Mouse (Mus musculus): ENCODE data around the gene Lbhd2. TPM values are rescaled to one million over a fixed set of nuclear protein-coding genes. Genes with fewer than 3 reads are reported as not detected.

The Lbhd2 gene
- polyA plus RNA-seq, 1 experiment from 2014 or later = not detected

- Histone ChIP-seq H3K27me3 (replicated peaks; ENCODE audit: low read depth, poor library complexity, severe bottlenecking) (peaks cover 83% of the 10 kb centered on the region), H3K4me1 (peaks cover 34% of the 10 kb centered on the region), H3K9me3 (no peaks in the 10 kb centered on the region), H3K27ac (replicated peaks) (peak overlapping the region; percentile 76), H3K36me3 (replicated peaks) (no peaks in the 10 kb centered on the region), H3K4me3 (peak overlapping the region; percentile 56)
- 11% methylated on average over 12 of the region's 12 CpGs for WGBS
- no peak for DNase-seq (ENCODE audit: low spot score)
Observed at GRCm38 (mm10) chr12:111412581-111413284, 6.1 kb downstream of the Lbhd2 start.

GRCm38 (mm10) chr12:111413300-111413699 is 6.7 kb downstream of the Lbhd2 start:
- peaks cover 83% of the 10 kb centered on the region for H3K27me3 ChIP-seq (replicated peaks; ENCODE audit: low read depth, poor library complexity, severe bottlenecking)
- peak; percentile 92 for DNase-seq (ENCODE audit: low spot score)
- H3K4me1 ChIP-seq = peaks cover 36% of the 10 kb centered on the region
- peak overlapping the region; percentile 56 for H3K4me3 ChIP-seq
- H3K36me3 ChIP-seq (replicated peaks) = no peaks in the 10 kb centered on the region
- WGBS = under 1% methylated on average over 21 of the region's 21 CpGs
- H3K9me3 ChIP-seq = no peaks in the 10 kb centered on the region
- peak overlapping the region; percentile 76 for H3K27ac ChIP-seq (replicated peaks)

- peak within 1 kb of the TSS; percentile 74 for H3K27ac ChIP-seq (replicated peaks)
- no peaks in the 10 kb centered on the region for H3K36me3 ChIP-seq (replicated peaks)
- H3K9me3 ChIP-seq = no peaks in the 10 kb centered on the region
- 3% methylated on average over 17 of the region's 17 CpGs for WGBS
- peak within 1 kb of the TSS; percentile 50 for H3K4me3 ChIP-seq
- peaks cover 84% of the 10 kb centered on the region for H3K27me3 ChIP-seq (replicated peaks; ENCODE audit: low read depth, poor library complexity, severe bottlenecking)
- peak; percentile 60 for DNase-seq (ENCODE audit: low spot score)
- H3K4me1 ChIP-seq = peaks cover 39% of the 10 kb centered on the region
Observed at GRCm38 (mm10) chr12:111416921-111417779, 10.5 kb downstream of the Lbhd2 start, which contains the start of gene Exoc3l4. Gene Exoc3l4, plus strand, starts transcription at chr12:111417017.

- no peaks in the 10 kb centered on the region for H3K36me3 ChIP-seq (replicated peaks)
- 72% methylated on average over 5 of the region's 5 CpGs for WGBS
- H3K27me3 ChIP-seq (replicated peaks; ENCODE audit: low read depth, poor library complexity, severe bottlenecking) = peaks cover 99% of the 10 kb centered on the region
- no peak for DNase-seq (ENCODE audit: low spot score)
- H3K27ac ChIP-seq (replicated peaks) = no peak overlapping the region
- no peak overlapping the region for H3K4me3 ChIP-seq
- H3K4me1 ChIP-seq = peaks cover 40% of the 10 kb centered on the region
- H3K9me3 ChIP-seq = no peaks in the 10 kb centered on the region
Observed at GRCm38 (mm10) chr12:111419918-111420317, 13.3 kb downstream of the Lbhd2 start.

DNA sequence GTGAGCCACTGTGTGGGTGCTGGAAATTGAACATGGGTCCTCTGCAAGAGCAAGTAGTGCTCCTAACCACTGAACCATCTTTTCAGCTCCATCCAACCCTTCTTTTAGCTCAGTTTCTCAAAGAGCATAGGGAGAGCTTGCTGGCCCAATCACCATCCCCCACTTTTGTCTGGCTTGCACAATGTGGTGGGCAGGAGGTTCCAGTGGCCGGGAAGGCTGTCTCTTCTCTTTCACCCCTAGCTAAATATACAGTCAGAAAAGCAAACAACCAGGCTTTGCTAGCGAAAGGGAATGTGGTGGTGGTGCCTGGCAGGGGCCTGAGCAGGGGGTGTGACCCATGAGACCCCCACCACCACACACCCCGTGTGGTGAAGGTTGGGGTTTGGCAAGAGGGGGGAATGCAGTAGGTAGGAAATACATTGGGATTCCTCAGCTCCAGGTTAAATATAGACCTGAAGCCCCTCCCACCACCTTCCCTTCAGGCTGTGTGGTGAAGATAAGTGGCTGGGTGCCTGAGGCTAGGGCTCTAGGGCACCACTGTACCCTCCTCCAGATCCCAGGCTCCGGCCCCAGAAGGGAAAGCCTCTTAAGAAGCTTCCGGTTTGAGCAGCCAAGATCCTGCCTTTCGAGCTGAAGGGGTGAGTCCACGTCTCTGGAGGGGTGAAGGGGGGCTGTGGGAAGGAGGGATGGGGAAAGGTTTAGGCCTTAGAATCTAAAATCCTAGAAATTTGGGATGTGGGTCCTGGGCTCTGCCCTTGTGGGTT is 14.5 kb downstream of the Lbhd2 start:
- H3K27me3 ChIP-seq (replicated peaks; ENCODE audit: low read depth, poor library complexity, severe bottlenecking) = peaks cover 99% of the 10 kb centered on the region
- no peak for DNase-seq (ENCODE audit: low spot score)
- no peak overlapping the region for H3K4me3 ChIP-seq
- H3K4me1 ChIP-seq = peaks cover 50% of the 10 kb centered on the region
- 52% methylated on average over 7 of the region's 7 CpGs for WGBS
- H3K9me3 ChIP-seq = no peaks in the 10 kb centered on the region
- no peaks in the 10 kb centered on the region for H3K36me3 ChIP-seq (replicated peaks)
- no peak overlapping the region for H3K27ac ChIP-seq (replicated peaks)

DNA sequence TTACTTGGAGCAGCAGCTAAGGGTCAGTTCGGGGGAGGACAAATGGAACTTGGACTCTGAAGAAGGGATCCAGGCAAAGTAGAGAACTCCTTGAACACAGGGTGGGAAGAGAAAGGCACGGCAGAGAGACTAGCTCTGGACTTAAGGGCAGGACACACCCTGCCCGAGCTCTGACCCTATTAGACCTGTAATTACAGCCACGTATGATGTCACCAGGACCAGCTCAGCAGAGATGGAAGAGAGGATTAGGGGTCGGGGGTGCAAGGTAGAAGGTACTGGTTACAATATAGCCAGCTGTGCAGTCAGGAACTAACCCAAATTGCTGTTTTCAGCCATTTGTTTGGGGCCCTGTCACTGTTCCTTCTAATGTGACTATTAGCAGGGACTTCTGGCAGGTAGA is 16.2 kb downstream of the Lbhd2 start:
- Histone ChIP-seq H3K4me1 (peaks cover 42% of the 10 kb centered on the region), H3K27ac (replicated peaks) (no peak overlapping the region), H3K9me3 (no peaks in the 10 kb centered on the region), H3K27me3 (replicated peaks; ENCODE audit: low read depth, poor library complexity, severe bottlenecking) (peaks cover 100% of the 10 kb centered on the region), H3K4me3 (no peak overlapping the region), H3K36me3 (replicated peaks) (no peaks in the 10 kb centered on the region)
- 40% methylated on average over 5 of the region's 5 CpGs for WGBS
- no peak for DNase-seq (ENCODE audit: low spot score)

GRCm38 (mm10) chr12:111423570-111424129 is 17.0 kb downstream of the Lbhd2 start:
- H3K27me3 ChIP-seq (replicated peaks; ENCODE audit: low read depth, poor library complexity, severe bottlenecking) = peaks cover 100% of the 10 kb centered on the region
- 0 out of 2 replicates have a peak overlapping the region, but pooled peaks have one; percentile 10 for H3K27ac ChIP-seq (replicated peaks)
- peak; percentile 50 for DNase-seq (ENCODE audit: low spot score)
- H3K4me1 ChIP-seq = peaks cover 49% of the 10 kb centered on the region
- WGBS = 3% methylated on average over 43 of the region's 43 CpGs
- H3K9me3 ChIP-seq = no peaks in the 10 kb centered on the region
- peak overlapping the region; percentile 53 for H3K4me3 ChIP-seq
- H3K36me3 ChIP-seq (replicated peaks) = no peaks in the 10 kb centered on the region

GRCm38 (mm10) chr12:111424547-111424946 is 17.9 kb downstream of the Lbhd2 start:
- Histone ChIP-seq H3K9me3 (no peaks in the 10 kb centered on the region), H3K4me1 (peaks cover 58% of the 10 kb centered on the region), H3K27me3 (replicated peaks; ENCODE audit: low read depth, poor library complexity, severe bottlenecking) (peaks cover 100% of the 10 kb centered on the region), H3K36me3 (replicated peaks) (no peaks in the 10 kb centered on the region), H3K4me3 (no peak overlapping the region), H3K27ac (replicated peaks) (no peak overlapping the region)
- 17% methylated on average over 9 of the region's 9 CpGs for WGBS
- DNase-seq (ENCODE audit: low spot score) = no peak

DNA sequence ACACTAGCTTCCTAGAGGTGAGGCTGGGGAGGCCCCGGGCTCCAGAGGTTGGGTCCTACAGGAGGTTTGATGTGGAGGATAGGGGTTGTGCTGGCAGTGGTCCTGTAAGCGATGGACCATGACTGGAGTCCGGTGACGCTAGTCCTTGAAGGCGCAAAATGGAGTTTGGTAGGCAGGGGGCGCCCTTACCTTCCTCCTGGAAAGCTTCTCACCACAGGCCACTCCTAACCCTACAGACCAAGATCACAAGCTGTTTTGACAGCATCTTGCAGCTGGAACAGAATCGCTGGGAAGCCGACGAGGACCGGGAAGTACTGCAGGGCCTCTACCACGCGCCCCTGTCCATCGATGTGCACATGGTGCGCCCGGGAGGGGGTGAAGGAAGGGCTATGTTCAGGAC is 18.6 kb downstream of the Lbhd2 start:
- Histone ChIP-seq H3K36me3 (replicated peaks) (no peaks in the 10 kb centered on the region), H3K27me3 (replicated peaks; ENCODE audit: low read depth, poor library complexity, severe bottlenecking) (peaks cover 100% of the 10 kb centered on the region), H3K27ac (replicated peaks) (no peak overlapping the region), H3K9me3 (no peaks in the 10 kb centered on the region), H3K4me1 (peaks cover 65% of the 10 kb centered on the region), H3K4me3 (peak overlapping the region; percentile 1; the same call in 1 of the 2 replicates)
- peak; percentile 87 for DNase-seq (ENCODE audit: low spot score)
- 4% methylated on average over 15 of the region's 15 CpGs for WGBS

- H3K27ac ChIP-seq (replicated peaks) = no peak overlapping the region
- no peak overlapping the region for H3K4me3 ChIP-seq
- H3K27me3 ChIP-seq (replicated peaks; ENCODE audit: low read depth, poor library complexity, severe bottlenecking) = peaks cover 100% of the 10 kb centered on the region
- no peaks in the 10 kb centered on the region for H3K36me3 ChIP-seq (replicated peaks)
- peaks cover 69% of the 10 kb centered on the region for H3K4me1 ChIP-seq
- 17% methylated on average over 29 of the region's 29 CpGs for WGBS
- H3K9me3 ChIP-seq = no peaks in the 10 kb centered on the region
- DNase-seq (ENCODE audit: low spot score) = peak; percentile 92
Observed at GRCm38 (mm10) chr12:111425789-111426460, 19.3 kb downstream of the Lbhd2 start.

DNA sequence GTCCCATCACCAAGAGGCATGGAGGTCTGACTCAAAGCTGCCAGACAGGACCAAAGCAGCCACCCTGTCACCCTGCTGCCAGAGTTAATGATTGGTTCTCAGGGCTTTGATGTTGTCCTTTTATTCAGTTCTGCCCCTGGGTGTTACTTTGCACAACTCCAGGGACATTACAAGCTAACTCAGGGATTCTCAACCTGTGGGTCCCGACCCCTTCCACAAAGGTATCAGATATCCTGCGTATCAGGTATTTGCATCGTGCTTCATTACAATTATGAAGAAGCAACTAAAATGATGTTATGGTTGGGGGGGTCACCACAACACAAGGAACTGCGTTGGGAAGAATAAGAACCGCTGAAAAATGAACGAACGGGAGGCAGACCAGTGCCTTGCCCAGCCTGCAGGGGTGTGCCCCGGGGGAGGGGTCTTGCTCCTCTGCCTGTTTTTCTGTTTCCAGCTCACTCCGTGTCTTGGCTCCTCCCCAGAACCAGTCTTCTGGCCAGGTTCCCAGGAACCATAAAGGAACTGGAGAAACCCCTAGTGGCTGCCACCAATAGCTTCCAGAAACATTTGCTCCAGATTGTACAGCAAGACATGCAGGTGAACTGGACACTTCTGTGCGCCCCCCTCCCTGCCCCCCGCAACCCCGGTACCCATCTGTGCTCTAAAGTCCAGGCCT is 21.0 kb downstream of the Lbhd2 start:
- H3K4me3 ChIP-seq = no peak overlapping the region
- 42% methylated on average over 12 of the region's 12 CpGs for WGBS
- no peak for DNase-seq (ENCODE audit: low spot score)
- no peaks in the 10 kb centered on the region for H3K9me3 ChIP-seq
- H3K27ac ChIP-seq (replicated peaks) = no peak overlapping the region
- H3K4me1 ChIP-seq = peaks cover 81% of the 10 kb centered on the region
- H3K27me3 ChIP-seq (replicated peaks; ENCODE audit: low read depth, poor library complexity, severe bottlenecking) = peaks cover 100% of the 10 kb centered on the region
- H3K36me3 ChIP-seq (replicated peaks) = no peaks in the 10 kb centered on the region
